Mouse (Mus musculus) ovary, postnatal 10 days (tissue): ENCODE results near the gene Defb45.

ENCODE experiments used
- DNase-seq: peaks from one replicate; pipeline ENCODE4 v3.0.0; 2022; ENCODE audit warnings: low spot score

The Defb45 gene

GRCm38 (mm10) chr2:152607746-152608145 is 8.5 kb upstream of the Defb45 start:
- no peak for DNase-seq

DNA sequence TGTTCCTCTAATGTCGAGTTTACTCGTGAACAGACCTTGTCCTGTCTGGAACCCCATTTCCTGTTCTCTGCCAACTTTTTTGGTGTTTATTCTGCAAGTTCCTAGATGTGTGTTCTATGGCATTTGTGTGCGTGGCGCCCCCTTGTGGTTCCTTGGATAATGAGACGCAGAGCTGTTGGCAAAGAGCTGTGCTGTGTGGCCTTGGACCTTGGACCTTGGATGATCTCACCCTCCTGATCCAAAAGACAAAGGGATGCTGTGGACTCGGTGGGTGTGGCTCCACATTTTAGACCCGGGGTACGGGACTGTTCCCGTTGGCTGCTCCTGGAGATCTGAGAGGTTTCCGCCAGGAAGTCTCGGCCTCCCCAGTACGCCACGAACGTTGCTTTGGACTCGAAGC is 4.9 kb upstream of the Defb45 start, which contains the start of gene Defb36:
Gene Defb36, plus strand, starts transcription at position 271 of the 400 bp plus-strand sequence.
- no peak for DNase-seq

DNA sequence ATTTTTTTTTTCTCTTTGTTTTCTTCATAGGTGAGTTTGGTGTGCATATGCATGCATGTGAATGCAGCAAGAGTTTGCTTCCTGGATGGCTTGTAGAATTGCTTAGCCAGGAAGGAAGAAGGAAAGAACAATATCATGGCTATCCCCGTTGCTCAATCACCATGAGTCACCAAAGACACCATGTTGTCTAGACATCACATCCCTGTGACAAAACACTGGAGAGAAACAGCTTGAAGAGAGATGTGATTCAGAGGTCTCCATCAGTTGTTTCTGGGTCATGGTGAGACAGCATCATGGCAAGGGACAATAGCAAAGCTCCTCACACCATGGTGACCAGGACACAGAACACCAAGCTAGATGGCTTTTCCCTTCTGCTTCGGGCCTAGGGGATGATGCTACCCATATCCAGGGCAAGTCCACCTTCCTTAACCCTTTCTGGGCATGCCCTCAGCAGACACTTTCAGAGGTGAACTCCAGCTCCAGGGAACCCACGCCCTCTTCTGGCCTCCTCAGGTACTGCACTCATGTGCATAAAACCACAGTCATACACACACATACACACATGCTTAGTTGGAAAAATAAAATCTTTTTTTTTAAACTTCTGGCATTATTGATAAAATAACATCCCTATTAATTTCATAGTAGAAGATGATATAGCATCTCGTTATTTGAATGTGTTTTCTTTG is 2.2 kb upstream of the Defb45 start:
- DNase-seq: no peak

DNA sequence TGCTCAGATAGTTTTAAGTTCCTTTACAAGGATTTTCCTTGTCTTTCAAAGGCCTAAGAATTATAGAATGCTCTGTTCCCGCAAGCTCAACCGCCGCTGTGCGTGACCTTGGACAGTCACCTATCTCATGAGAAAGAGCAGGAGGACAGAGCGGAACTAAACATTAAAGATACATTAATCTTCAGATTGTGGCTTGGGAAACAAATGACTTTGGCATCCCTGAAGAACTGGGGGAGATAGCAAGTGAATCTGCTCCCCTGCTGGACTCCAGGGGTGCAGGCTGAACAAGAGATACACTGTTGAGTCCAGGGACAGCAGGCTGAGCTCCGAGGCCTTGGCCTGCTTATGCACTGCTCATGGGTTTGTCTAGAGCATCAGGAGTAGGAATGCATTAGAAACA is 877 bp upstream of the Defb45 start:
- DNase-seq: no peak

GRCm38 (mm10) chr2:152589021-152589420 is 10.2 kb downstream of the Defb45 start:
- DNase-seq: no peak

DNA sequence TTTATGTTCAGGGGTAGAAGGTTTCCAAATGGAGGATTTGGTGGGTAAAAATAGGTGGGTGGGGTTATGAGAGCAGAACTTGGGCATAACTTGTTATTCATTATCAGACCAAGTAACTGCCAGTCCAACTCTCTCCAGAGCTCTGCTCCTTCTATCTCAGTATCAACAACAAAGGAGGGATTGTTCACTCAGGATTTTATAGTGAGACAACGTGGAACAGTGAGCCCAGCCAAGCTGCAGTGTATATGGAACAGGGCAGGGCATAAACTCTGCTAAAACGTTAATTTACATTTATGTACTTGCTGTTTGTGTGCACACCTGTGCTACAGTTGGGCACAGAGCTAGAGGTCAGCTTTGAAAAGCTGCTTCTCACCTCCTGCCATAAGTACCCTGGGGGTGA is 10.7 kb downstream of the Defb45 start:
- DNase-seq: no peak

- no peak for DNase-seq
Observed at GRCm38 (mm10) chr2:152586926-152587560, 12.2 kb downstream of the Defb45 start.

DNA sequence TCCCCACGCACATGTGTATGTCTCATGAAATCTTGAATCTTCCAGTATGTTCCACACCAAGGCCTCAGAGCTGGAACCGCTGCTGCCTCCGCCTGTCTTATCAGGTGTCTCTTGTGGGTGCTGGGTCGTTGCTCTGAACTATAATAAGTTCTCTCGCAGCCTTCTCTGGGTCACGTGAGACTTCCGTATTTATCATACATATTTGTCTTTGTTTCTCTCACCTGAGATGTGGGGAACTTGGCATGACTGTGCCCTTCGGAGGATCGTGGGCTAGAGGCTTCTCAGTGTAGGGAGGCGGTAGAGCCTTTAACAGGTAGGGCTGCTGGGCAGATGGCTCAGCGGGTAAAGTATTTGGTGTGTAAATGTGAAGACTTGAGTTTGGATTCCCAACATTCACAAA is 18.6 kb downstream of the Defb45 start:
- no peak for DNase-seq

DNA sequence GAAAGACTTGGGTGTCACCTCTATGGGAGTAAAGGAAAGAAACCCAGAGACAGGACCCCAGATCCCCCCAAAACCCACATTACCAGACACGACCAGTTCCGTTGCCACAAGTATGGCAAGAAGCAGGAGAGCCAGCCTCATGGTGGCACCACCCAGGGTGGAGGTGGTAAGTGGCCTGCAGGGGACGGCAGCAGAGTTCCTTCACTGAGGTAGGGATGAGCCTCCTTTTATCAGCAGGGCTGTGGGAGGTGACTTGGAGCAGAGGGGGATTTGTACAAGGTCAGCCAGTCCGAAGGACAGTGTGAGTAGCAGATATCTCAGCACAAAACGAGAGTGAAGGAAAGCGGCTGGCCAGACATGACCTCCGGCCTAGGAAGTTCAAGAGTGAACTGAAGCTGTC is 19.1 kb downstream of the Defb45 start, which contains the start of gene Defb19:
Gene Defb19, minus strand, starts transcription at position 206 of the 400 bp plus-strand sequence.
- no peak for DNase-seq

- no peak for DNase-seq
Observed at GRCm38 (mm10) chr2:152573484-152573883, 25.7 kb downstream of the Defb45 start.

- no peak for DNase-seq
Observed at GRCm38 (mm10) chr2:152572114-152572794, 26.9 kb downstream of the Defb45 start, which contains the start of gene Defb21. TSS of gene Defb21 (plus strand) at chr2:152572744.

GRCm38 (mm10) chr2:152570313-152570712 is 28.9 kb downstream of the Defb45 start:
- DNase-seq: no peak

GRCm38 (mm10) chr2:152569881-152570280 is 29.3 kb downstream of the Defb45 start:
- no peak for DNase-seq

DNA sequence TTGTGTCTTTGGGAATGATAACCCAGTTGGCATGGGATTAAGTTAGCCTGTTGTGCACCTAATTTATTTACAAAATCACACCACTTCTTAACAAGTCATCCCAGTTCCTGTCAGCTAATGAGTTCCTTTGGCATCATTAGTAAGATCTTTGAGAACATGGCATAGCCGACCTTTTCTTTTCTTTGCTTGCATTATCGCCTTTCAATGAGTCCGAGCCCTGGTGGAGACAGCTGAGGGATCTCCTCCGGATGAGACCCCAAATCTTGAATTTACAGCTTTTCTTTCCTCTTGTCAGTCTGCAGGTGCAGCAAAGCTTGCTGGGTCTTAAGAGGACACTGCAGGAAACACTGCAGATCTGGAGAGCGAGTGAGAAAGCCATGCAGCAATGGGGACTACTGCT is 30.2 kb downstream of the Defb45 start, which contains the start of gene Gm17416:
Gene Gm17416, plus strand, starts transcription at position 301 of the 400 bp plus-strand sequence.
- DNase-seq: no peak

DNA sequence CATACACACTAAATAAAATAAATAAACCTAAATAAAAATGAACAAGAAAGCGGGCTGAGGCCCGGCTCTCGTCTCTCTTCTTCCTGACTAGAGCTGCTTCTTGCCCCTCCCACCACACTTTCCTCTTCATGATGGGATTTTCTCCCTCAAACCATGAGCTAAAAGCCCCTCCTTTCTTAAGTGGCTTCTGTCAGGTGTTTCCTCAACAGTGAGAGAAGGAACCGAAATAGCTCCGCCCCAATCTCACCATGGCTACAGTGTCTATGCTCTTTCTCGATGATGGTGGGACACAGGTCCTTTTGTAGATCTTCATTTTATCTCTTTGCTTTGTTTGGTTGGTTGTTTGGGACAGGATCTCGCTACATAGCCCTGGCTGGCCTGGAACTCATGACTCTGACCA is 42.5 kb downstream of the Defb45 start:
- DNase-seq: no peak

DNA sequence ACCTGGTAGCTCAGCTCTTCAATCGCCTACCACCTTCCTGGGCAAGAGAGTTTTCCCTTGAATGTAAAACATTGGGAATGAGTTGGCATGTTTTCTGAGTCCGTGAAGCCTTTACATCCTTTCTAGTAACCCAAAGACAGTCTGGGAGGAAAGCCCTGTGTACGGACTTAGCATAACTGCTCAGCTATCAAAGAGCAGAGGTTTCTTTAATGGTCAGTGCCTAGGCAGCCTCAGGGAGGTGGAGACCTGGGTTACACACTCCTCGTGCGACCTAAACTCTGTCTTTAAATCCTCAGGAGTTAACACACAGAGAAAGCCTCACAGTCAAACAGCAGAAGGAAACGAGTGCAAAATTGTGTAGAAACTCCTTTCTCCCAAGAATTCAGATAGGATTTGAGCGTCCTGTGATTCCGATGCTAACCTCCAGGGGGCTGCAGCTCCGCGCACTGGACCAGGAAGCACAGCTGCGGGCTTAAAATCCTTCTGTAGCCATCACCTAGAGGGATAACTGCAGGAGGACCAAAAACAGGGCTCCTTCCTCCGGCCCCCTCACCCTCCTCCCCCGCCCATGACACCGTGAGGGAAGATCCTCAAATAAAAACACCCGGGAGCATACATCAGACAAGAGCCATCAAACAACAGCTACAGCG is 45.3 kb downstream of the Defb45 start:
- DNase-seq: peak; percentile 24

GRCm38 (mm10) chr2:152548124-152548523 is 51.1 kb downstream of the Defb45 start:
- no peak for DNase-seq

GRCm38 (mm10) chr2:152544691-152545090 is 54.5 kb downstream of the Defb45 start:
- DNase-seq: no peak

DNA sequence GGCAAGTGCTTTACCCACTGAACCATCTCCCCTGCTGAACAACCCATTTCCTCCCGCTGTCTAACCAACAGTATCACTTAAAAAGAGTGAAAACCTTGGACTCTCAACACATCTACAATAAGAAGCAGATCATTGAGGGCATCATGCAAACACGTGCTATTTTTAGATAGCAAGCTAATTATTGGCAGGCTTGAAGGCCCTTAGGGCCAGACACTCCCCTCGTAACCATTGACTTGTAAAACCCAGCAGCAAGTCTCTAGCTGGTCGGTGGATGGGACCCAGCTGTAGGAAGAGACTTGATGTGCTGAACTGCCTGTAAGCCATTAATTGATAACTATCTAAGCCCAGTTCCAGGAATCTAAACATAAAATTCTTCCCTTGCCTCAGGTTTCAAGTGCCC is 55.7 kb downstream of the Defb45 start:
- no peak for DNase-seq
